Mouse (Mus musculus) regulatory T cell (primary cell): ENCODE data around the gene Yipf1.

Experiments
- in situ Hi-C: fragments of 300-600 bp; cut with MboI, MseI; formaldehyde crosslinking; loops from one replicate; pipeline ENCODE4 v1.15.1; 2025; ENCODE audit warnings: high pct_unique_total_duplicates

The Yipf1 gene

DNA sequence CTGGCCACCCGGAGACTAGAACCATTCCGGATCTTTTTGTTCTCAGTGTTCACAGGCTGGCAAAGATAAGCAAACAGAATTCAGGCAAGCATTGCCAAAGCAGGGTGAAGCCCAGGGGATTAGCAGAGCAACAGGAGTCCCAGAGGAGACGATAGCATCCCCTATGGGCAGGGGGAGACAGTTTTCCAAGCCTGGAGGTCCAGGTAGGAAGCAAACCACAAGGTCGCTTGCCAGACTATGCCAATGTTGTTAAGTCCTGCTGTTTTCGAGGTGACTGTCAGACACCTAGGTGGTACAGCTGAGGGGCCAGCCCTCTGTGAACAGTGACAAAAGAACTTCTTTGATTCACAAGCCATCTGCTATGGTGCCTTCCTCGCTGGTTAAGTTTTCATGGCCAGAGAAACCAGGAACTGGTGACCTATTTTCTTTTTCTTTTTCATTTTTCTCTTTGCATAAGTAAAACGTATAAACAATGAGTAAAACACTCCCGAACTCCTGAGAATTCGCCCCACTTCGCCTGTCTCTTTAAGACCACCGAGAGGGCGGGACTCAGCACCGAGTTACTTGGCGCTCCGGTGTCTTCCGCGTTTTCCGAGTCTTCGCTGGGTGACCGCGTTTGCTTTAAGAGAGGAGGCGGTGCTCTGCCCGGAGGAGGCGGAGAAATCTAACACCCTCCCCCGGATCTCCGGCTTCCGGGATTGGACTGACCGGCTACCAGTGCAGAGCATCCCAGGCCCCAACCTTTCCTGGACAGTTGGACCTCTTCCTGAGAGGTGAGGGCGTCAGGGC is at the start of gene Yipf1:
Yipf1 (plus strand) TSS at position 674 of the 789 bp plus-strand sequence.
- in situ Hi-C loops, result no loop called here

DNA sequence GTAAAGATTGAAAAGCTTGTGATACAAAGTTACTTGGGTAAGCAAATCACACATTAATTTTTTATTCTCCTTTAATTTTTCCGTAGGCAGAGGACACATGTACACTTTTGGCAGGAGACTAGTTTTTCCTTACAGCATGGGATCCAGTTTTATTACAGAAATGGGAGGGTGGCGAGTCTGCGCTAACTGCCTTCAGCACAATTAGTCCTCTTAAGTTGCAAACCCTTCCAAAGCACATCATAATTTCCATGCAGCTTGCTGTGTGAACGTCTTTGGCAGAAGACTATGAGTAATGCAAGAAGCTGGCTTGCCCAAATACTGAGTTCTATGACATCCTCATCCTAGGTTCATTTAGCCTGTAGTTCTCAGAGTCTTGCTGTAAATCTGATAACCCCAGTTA is 40.5 kb upstream of the Yipf1 start:
- in situ Hi-C loops, result loop anchor here (25.0 kb wide), 1 partner anchor 1714 kb away; no protein-coding TSS in a partner anchor

DNA sequence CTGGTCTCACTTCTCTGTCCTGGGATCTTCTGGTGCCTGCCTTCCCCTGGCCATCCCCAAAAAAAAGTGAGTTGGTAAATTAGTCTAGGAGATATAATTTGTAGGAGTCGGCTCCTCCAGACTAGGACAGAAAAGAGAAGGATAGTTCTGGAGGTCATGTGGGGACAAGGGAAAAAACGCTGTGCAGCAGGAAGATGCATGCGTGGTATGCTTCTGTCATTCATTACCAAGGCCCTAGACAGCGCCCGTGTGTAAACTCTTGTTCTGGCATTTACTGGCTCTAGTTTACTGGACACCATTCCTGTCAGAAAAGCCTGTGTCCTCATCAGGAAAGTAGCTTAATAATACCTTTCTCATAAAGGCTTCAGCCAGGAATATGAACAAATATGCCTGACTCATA is 39.7 kb upstream of the Yipf1 start:
- in situ Hi-C loops, result loop anchor here (25.0 kb wide), 1 partner anchor 1713 kb away; no protein-coding TSS in a partner anchor

DNA sequence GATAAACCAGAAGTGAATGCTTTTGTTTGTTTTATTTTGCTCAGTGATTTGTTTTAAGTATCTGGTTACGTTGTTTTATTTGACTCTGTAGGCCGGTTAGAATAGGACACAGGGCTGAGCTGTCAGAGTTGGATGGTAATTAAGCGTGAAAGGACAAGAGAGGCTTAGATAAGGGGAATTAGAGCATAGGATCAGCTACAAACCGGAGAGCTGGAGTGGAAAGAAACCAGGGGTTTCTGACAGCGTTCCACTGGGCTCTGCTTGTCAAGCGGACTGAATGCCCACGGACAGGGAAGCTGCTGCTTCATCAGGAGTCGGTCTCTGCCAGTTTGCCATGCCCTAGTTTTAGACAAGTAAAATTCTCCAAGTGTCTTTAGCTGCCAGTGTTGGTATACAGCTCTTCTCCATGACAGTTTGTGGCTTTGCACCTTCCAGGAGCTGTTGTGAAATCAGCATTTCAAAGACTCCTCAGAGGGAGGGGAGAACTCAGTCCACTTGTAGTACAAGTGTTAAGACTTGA is 35.9 kb upstream of the Yipf1 start:
- in situ Hi-C loops, result no loop called here

DNA sequence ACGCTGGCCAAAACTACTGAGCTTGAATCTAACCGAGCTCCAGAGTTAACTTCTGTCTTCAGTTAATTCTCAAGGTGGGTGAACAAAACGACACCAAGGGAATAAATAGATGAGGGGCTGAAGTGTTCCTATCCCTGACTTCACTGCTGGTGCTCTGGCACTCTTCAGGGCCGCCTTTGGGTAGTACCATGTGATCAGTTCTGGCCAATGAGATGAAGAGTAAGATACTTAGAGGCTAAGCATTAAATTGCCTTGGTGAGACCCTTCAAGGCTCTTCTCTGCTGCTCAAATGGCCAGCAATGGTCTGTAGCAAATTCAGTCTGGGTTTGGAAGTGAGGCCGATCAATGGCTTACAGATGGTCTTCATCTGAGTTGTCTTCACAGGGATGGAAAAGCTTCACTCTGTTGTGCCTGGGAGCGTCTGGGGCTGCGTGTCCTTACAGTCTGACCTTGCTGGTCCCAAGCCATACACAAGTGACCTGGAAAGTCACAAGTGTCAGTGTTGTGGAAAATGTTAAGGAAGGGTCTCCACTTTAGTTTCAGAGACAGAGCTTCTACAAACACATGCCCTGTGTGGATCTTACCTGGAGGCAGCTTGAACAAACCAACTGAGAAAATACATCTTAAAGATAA is 33.2 kb upstream of the Yipf1 start:
- in situ Hi-C loops, result no loop called here

DNA sequence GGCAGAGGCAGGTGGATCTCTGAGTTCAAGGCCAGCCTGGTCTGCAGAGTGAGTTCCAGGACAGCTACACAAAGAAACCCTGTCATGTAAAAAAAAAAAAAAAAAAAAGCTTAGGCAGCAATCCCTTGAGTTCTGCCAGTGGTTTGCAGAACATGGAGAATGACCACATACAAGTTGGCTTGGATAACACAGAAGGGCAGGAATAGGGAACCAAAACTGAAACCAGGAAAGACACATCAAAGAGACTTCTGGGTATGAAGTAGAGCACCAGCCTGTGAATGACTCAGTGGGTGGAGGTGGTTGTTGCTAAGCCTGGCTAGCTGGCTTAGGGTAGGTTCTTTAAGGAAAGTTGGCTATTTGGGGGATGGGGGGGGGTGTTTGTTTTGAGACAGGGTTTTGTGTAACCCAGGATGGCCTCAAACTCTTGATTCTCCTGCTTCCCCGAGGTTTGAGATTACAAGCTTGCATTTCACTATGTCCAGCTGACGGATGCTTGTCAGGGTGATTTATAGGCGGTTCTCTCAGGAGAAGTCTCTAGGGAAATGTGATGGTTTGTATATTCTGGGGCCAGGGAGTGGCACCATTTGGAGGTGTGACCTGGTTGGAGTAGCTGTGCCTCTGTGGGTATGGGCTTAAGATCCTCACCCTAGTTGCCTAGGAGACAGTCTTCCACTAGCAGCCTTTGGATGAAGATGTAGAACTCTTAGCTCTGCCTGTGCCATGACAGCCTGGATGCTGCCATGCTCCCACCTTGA is 28.5 kb upstream of the Yipf1 start:
- in situ Hi-C loops, result no loop called here

DNA sequence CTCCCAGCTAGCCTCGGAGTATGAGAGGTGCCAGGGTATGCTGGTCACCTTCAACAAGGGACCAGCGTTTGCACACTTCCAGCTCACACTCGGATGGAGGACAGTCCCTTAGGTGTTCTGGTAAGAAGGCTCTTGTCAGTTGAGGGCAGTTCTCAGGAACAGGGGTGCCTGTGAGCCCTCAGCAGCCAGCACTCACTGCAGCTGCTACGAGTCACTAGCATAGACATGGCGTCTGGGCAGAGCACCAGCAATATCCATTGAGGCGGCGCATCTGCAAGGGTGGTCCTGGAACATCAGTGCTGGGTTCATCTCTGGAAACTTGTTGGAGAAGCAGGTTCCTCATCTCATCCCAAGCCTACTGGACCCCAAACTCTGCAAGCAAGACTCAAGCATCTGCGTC is 27.8 kb upstream of the Yipf1 start:
- in situ Hi-C loops, result no loop called here

DNA sequence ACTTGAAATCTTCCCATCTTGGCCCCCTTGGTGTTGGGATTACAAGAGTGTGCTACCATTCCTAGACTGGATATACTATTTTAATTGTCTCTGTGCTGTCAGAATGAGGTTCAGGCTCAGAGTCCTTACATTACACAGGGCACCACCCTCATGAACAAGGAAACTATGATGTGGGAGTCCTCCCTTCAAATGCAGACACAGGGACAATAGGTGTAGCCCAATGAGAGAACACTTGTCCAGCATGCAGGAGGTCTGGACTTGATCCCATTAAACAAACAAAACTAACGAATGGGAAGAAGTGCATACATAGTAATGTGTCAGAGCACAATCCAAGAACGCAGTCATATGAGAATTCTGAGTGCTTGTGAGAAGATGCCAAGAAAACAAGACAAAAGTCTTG is 26.6 kb upstream of the Yipf1 start:
- in situ Hi-C loops, result no loop called here

DNA sequence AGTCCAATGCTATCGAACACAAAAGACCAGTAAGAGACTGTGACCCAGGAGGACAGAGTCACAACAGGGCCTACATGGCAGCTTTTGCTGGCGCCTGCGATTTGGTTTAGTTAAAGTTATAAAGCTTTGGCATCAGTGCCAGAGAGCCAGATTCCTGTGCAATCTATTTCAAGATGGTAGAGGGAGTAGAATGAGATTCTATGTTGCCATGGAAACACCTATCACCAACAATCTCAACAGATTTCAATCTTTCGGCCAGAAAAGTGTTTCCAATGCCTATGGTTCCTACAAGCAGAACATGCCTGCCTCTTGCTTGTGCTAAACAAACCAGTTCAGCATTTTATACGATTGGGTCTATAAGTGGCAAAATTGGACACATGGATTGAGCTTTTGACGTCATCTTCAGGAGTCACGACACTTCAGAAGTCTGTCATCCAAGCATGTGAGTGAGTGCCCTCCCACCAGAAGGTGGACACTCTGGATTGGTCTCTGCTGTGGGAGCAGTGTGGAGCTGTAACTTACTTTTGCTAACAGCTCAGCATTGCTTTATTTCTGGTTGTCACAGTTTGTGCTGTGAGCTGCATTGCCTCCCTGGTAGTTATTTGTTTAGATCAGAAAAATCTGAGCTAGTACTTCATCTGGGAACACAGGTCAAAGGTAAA is 22.4 kb upstream of the Yipf1 start:
- in situ Hi-C loops, result no loop called here

DNA sequence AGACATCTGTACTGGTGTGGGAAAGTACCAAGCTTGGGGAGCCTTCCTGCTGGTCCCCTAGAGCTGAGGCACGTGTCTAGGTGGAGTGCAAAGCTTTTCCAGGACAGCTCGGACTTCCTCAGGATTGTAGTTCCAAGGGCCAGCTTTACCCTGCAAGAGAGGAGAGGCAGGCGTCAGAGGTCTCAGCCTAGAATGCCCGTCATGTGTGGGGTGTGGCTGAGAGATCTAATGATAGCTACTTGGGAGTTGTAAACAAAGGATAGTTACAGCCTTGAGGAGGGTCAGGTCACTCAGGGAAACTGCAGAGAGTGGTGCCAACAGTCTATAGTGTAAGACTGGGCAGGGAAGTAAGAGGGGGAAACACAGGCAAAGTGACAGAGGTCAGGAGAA is 21.9 kb upstream of the Yipf1 start:
- in situ Hi-C loops, result no loop called here

DNA sequence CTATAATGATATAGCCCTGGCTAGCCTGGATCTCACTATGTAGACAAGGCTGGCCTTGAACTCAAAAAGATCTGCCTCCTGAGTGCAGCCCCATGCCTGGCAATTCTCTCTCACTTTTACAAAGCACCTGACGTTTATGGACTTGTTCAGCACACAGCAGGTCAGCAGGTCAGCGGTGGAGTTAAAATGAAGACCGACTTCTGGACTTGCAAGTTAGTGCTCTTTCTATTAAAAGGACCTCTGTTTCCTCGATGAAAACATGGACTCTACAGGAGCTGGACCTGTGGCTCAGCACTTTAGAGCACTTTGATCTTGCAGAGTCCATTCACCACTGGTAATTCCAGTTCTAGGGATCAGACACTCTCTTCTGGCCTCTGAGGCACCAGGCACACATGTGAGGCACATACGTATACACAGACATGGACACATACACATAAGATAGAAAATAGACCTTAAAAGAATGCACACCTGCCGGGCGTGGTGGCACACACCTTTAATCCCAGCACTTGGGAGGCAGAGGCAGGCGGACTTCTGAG is 16.0 kb upstream of the Yipf1 start:
- in situ Hi-C loops, result no loop called here

DNA sequence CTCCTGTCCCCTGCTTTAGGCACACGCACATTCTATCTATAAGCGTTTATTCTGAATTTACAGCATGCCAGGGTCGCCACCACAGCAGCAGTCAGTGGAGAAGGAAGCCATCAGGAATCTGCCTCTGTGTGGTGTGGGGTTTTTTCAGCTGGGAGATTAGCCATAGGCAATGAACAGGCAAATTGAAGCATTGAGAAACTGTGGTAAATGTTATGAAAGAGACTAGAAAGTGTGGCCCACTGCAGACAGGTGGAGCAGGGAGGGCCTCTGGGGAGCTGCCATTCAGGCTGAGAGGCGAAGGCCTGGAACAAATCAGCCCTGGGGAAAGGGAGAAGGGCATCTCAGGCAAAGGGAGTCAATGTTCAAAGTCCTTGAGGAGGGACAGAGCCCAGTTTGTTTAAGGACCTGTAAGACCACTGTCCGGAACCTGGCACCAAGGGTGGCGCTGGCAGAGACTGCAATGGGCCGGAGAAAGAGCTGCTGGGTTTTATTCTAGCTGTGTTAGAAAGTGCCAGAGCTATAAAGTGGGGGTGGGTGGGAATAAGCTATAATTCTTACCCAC is 14.3 kb upstream of the Yipf1 start:
- in situ Hi-C loops, result no loop called here

DNA sequence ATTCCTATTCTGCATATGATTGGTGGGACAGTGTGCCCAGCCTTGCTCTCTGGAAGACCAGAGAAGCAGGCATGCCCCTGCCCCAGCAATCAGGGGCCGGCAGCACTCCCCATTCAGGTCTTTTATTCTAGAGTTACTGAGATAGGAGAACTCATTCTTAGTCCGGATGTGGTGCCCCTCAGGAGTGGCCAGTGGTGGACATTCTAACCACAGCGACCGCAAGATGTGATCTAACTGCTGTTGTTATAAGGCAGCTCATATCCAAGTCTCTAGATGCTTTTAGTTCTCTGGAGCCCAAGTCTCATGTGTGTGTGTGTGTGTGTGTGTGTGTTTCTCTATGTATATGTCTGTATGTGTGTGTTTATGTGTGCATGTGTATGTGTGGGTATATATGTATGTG is 13.8 kb upstream of the Yipf1 start:
- in situ Hi-C loops, result no loop called here

DNA sequence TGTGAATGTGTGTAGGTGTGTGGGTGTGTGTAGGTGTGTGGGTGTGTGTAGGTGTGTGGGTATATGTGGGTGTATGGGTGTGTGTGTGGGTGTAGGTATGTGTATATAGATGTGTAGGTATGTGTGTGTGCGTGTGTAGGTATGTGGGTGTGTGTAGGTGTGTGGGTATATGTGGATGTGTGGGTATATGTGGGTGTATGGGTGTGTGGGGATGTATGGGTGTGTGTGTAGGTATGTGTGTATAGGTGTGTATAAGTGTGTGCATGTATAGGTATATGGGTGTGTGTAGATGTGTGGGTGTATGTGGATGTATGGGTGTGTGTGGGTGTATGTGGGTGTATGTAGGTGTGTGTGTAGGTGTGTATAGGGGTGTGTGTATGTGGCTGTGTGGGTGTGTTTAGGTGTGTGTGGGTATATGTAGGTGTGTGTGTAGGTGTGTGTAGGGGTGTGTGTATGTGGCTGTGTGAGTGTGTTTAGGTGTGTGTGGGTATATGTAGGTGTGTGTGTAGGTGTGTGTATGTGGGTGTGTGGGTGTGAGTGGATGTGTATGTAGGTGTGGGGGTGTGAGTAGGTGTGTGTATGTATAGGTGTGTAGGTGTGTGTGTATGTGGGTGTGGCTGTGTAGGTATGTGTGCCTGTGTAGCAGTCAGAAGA is 13.1 kb upstream of the Yipf1 start:
- in situ Hi-C loops, result no loop called here

DNA sequence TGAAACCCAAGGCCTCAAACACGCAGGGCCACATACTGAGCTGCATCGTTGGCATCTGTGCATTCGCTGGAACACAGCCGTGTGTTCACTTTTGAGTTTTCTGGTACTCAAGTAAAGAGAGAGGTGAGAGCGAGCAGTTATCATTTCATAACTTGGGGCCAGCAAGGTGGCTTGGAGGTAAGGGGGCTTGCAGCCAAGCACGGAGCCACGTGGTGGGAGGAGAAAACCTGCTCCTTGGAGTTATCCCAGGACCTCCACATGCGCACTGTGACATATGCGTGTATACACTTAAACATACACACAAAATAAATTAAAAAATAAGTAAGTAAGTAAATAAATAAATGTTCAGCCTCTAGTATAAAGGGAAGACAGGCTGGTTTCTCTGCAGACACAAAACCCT is 11.9 kb upstream of the Yipf1 start:
- in situ Hi-C loops, result no loop called here

DNA sequence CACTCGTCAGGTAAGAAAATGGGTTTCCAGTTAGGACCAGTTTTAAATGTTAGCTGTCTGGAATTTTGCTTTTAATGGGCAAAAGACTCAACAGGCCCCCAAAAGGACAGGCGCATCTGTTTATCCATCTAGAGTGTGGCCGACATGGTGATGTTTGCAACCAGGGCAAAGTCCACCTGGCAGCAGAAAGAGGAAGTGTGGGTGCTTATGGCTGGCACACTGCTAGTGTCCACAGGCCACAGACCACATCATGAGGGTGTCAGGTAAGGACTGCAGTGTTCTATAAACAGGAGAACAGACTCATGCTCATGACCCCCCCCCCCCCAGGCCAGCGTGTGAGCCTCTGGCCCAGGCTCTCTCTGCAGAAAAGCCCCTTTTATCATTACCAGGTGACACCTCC is 11.3 kb upstream of the Yipf1 start:
- in situ Hi-C loops, result no loop called here

DNA sequence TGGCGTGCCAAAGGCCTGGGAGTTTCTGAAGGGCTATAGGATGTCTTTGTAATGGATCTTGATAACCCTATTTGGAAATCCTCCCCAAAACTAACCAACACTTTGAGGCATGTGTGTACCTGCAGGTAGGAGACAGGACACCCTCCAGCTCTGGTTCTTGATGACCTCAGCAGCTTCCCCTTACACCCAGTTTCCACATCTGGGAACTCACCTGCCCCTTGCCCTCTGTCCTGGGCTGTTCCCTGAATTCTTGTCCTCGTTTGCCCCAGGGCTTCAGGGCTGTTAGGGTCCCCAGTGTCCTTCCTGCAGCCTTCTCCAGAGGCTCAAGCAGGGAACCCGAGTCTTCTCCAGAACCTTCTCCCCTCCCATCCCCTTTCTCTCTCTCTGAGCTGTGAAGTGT is 10.6 kb upstream of the Yipf1 start:
- in situ Hi-C loops, result no loop called here

DNA sequence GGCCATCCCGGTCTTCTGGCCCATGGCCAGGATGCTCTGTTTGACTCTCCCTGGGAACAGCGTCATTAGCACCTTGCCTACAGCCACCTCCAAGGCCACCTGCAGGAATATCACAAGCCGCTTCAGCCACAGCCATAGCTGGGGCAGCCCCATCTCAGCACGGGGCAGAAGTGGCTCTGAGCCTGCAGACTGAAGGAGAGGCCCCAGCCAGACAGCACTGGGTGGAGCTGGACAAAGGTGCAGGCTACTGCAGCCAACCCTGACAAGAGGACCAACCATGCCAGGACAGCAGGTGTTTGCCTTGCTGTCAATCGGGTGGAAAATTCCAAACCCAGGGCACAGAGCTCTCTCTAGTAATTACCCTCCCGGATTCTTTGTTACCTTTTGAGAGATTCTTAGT is 7.2 kb upstream of the Yipf1 start, which contains the start of gene Dio1:
Dio1 (minus strand) TSS at position 204 of the 400 bp plus-strand sequence.
- in situ Hi-C loops, result no loop called here

DNA sequence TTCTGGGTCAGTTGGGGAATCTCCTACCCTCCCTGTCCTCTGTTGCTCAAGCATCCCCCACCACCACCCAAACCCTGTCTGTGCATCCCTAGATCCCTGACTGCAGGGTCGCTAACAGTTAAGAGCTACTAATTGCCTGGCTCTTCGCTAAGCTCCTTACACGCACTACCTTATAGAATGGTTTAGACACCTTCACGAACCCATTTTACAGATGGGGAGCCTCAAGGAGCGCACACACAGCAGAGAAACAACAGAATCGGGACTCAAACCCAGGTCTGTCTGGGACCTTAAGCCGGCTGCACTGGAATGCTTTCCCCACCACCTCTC is 279 bp downstream of the Yipf1 start:
- in situ Hi-C loops, result no loop called here

DNA sequence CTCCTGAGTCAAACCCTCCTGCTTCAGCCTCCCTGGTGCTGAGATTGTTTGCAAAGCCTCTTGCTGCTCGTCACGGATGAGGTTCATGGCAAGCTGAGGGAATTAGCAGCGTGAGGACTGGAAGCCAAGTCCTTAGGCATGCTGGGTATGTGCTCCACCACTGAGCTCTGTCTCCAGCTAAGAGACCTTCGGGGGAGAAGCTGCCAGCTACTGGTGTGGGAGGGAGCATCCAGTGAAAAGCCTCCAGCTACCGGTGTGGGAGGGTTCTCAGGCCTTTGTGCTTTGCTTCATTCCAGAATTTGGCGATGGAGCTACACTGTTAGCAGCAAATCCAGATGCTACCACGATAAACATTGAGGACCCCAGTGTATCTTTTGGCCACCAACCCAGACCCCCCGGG is 4.5 kb downstream of the Yipf1 start:
- in situ Hi-C loops, result no loop called here

DNA sequence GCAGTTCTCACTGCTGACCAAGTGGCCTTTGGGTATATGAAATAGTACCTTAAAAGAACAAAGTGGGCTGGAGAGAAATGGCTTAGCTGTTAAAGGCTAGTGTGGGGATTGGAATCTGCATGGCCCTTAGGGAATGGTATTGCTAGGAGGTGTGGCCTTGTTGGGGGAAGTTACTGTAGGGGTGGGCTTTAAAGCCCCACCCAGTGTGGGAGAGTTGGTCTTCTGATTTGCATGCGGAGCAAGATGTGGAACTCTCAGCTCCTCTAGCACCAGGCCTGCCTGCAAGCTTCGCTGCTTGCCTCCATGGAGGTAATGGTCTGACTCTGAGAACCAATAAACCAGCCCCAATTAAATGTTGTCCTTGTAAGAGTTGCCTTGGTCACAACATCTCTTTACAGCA is 6.9 kb downstream of the Yipf1 start:
- in situ Hi-C loops, result no loop called here
